Mouse (Mus musculus): ENCODE data around the gene Plpp4. TPM values are rescaled to one million over a fixed set of nuclear protein-coding genes. Genes with fewer than 3 reads are reported as not detected.

Plpp4 gene
- total RNA-seq, 2 experiments from 2014 or later, result not detected

DNA sequence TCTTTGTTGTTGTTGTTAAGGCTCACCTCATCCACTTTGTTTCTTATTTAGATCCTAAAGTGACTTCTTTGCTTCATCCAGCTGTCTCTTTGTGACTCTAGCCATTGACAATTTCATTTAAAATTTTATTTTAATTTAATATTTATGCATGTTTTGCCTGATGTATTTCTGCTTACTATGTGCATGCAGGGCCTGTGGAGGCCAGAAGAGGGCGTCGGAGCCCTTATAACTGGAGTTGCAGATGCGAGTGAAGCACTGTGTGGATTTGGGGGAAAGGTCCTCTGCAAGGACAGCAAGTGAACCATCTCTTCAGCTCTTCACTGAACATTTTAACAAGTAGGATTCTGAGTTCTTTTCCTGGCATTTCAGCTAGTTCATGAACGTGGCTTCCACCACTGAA is 172.0 kb downstream of the Plpp4 start:
- intact Hi-C loops (cut with DNase I), result no loop called here

DNA sequence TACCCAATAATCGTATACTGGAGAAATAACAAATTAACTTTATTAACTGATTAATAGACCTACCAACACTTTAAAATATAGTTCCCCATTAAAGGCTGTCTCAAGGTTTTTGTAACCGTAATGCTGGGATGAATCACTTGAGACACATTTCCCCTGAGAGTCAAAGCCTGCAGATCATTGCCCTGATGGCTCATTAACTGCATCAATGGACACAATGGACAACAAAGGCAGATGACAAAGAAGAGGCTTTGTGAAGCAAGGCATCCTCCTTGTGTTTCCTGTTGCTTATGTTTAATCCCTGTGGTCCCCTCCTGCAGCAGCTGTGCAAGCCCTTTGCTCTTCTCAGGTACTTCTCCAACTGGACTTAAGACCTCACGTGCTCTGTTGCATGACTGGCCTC is 173.1 kb downstream of the Plpp4 start:
- DNase-seq, result no peak
- intact Hi-C loops (cut with DNase I), result no loop called here

More for the DNA sequence above, 172.0 kb downstream of the Plpp4 start:
- no peak for DNase-seq

Data from heart, postnatal 14 days (tissue).